Mouse (Mus musculus): ENCODE data around the gene Efna2.

The Efna2 gene

DNA sequence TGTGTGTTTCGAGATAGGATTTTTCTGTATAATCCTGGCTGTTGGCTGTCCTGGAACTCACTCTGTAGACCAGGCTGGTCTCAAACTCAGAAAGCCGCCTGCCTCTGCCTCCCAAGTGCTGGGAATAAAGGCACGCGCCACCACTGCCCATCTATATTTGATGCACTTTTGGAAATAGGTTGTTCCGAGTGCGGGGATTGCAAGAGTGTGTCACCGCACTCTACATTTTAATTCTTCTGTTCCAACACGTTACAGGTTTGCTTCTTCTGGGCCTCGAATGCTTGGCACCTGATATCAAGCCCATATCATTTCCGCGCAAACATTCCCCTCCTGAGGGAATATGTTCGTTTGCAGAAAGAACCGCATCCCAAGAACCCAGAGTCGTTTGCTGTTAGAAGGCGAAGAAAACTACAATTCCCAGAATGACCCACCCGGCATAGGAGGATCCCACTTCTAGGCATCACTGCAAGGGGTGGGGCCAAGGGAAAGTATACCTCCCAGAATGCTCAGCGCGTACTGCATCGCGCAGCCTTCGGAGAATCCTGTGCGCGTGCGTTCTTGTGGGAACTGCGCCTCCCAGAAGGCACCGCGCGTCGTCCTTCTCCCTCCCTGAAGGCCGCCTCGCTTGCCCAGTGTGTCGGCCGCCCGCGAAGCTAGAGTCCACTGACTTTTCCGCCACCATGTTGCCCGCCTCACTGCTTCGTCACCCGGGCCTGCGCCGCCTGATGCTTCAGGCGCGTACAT lies 37.3 kb upstream of the Efna2 start:
- DNase-seq (ENCODE audit: low spot score in 2 of 2) = peak; percentile 67 to 89

DNA sequence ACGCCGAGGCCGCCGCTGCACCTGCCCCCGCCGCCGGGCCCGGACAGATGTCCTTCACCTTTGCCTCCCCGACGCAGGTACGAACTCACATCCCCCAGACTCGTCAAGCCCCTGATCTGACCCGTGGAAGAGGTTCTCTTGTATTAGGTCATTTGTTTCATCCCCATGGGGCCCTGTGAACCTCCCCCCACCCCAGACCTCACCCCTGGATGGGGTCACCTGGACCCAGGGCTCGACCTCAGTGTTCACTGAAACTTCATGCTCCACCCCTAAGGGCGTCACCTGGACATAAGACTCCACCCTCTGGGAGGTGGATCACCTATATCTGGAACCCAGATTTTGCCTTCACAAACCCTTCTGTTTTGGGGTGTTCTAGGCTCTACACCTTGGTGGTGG lies 36.8 kb upstream of the Efna2 start:
- DNase-seq (ENCODE audit: low spot score in 2 of 2) = no peak

DNA sequence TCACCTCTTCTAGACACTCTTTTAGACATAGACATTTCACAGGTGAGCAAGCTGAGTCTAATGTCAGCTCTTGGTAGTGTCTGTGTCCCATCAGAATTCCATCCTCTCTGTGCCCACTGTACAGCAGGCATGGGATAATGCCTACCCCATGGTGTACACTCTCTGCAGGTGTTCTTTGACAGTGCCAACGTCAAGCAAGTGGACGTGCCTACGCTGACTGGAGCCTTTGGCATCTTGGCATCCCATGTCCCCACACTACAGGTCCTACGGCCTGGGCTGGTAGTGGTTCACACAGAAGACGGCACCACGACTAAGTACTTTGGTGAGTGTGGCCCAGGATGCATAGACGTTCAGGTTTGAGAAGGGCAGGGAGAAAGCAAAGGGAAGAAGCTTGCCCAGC lies 35.6 kb upstream of the Efna2 start:
- no peak for DNase-seq (ENCODE audit: low spot score in 2 of 2)

DNA sequence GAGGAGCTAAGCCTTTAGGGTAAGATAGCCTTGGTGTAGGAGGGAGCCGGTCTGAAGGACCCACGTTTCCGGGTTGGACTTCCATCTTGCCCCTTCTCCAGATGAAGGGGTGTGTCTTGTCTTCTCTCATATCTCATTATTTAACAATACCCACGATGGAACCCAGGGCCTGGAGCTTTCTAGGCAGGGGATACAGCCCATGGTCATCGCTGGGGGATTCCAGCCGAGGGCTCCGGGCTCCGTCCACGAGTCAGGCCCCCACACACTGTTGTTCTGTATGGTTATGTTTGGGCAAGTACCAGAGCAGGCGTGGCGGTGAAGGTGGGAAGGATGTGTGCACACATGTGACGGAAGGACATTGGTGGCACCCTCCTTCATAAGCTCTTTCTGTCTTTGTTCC lies 35.1 kb upstream of the Efna2 start:
- DNase-seq (ENCODE audit: low spot score in 2 of 2) = no peak

DNA sequence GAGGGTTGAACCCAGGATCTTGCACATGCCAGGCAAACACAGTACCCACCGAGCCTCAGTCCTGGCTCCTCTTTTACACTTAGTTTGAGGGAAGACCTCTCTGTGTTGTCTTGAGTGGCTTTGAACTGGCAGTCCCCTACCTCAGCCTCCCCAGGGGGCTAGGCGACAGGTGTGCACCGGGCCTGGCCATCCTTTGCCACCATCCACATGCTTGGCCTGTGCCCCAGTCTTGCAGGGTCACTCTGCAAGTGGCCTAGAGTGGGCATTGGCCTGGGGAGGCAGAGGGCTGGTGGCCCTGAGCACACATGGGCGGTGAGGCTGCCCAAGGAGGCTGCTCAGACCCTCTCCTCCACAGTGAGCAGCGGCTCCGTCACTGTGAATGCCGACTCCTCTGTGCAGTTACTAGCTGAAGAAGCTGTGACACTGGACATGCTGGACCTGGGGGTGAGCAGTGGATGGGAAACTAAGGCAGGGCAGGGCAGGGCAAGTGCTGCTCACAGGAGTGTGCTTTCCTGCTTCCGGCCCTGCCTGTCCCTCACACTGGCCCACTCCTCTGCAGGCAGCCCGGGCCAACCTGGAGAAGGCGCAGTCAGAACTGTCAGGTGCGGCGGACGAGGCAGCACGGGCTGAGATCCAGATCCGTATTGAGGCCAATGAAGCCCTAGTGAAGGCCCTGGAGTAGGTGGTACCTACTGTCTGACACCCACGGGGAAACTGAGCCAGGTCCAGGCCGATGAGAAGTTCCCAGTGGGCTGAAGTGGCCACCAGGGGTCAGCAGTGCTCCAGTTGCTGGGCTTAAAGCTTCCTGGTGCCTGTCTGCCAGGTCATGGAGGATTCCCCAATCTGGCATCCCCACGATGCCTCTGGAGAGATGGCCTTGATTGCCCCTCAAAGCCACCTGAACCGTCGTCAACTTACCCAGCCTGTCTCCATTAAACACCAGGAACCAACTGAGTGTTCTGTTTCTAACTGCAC lies 34.1 kb upstream of the Efna2 start:
- peak in 1 of 2 experiments; percentile 82 for DNase-seq (ENCODE audit: low spot score in 2 of 2)

DNA sequence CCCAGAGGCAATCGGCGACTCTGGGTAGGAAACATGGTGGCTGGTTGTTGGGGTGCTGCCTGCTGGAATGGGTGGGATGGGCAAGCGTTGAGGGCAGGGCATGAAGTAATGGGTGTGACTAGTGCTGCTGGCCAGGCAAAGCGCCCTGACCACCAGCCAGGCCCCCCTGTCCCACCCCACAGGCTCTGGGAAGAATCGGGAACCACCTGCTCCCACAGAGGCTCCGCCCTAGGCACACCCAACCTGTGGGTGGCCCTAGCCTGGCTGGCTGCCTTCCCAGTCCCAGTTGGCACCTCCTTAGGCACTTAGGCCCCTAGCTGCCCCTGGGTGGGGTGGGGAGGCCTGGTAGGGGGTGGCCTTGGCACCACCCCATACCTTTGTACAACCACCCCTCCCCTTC lies 33.4 kb upstream of the Efna2 start:
- no peak for DNase-seq (ENCODE audit: low spot score in 2 of 2)

DNA sequence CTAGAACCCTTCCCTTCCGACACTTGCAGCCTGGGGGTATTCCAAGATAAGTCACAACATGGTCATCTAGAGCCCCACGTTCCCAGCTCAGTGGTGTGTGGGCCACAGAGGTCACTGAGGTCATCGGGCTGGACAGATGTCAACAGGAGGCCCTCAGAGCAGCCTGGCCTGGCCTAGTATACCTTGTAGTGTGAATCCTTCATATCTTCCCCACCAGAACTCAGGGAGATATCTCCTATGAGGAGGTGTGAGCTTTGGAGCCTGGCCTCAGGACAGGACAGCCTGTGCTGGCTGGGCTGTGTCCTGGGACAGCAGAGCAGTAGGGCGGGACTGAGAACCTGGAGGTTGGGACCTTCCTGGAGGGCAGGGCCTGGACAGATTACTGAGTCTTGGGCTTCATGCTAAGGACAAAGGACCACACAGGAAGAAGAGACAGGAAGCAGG lies 32.7 kb upstream of the Efna2 start:
- DNase-seq (ENCODE audit: low spot score in 2 of 2) = no peak

DNA sequence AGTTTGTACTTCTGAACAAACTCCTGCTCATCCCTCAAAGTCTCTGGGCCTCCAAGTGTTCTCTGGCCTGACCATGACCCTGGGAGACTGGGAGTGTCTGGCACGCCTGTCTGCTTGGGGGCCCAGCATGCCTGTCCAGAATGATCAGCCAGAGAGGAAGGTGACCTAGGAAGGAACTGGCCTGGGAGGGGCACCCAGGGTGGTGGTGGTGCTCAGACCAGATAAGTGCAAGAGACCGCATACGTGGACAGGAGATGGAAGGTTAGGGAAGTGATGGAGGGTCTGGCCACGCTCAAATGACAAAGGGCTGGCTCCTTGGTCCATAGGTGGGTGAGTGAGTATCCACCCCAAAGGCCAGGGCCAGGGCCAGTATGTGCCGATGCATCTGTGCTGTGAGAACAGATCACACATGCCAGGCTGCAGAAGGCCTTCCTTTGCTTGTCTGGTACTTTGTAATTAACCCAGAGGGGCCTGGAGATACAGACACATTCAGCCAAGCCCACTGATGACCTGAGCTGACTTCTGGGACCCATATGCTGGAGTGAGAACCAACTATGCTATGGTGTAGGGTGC lies 32.0 kb upstream of the Efna2 start:
- DNase-seq (ENCODE audit: low spot score in 2 of 2) = no peak

DNA sequence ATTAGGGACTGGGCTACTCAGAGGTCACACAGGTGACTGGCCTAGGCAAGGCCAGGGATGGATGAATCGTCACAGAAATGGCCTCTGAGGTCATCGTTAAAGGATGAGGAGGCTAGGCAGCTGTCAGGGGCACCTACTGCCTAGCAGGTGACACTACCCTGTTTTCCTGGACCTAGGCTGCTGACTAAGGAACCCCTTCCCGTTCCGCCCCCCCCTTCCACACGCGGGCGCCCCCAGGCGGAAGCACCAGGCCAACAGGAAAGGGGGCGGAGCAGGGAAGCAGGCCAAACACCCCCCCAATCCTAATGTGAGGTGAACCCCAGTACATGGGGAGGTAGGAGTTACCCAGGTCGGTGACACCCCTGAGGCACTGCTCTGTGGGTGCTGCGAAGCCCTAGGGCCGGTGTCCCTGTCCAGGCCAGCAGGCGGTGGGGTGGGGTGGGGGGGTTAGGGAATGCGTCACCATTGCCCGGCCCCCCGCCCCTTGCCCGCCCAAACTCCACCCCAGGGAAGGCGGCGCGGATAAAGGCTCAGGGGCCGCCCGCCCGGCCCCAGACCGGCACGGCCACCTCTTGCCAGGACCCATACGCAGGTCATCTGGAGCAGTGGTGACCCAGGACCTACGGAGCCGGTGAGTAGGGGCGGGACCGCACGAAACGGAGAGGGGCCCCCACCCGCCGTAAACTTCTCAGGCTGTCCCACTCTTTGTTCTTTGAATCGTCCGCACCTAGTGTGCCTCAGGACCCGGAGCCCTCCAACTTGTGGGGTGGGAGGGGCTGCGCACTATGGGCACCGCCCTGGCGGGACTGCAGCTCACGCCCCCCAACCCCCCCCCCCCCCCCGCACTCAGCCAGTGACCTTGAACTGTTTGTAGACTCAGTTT lies 31.3 kb upstream of the Efna2 start, which contains the start of gene Midn:
TSS of gene Midn (plus strand) at position 554 of the 883 bp plus-strand sequence.
- DNase-seq (ENCODE audit: low spot score in 2 of 2) = peak in 1 of 2 experiments; percentile 69

DNA sequence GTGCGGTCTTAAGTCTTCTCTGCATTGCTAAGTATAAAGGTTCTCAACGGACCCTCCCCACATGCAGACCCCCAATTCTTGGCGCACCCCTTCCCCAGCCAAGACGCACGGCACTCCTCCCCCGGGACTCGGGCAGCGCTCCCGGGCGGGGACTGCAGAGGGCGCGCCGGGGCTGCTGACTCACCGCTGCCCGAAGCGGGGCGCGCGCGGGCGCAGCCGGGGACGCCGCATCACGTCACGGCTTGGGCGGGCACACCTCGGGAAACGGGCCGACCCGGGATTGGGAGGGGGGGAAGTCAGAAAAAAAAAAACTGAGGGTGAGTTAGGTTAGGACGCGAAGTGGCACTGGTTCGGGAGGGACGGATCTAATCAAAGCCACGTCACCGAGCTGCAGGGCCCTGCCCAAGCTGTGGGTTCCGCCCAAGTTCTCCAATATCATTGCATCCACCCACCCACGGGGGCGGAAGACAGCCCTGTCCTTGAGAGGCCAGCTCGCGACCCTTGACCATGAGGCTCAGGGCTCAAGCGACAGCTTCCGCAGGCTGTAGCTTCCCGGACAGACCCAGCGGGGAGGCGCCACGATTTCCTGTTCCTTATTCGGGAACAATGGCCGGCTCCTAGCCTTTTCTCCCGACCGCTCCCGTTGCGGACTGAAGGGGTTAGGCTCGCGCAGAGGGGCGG lies 30.5 kb upstream of the Efna2 start:
- DNase-seq (ENCODE audit: low spot score in 2 of 2) = peak; percentile 84 to 96

DNA sequence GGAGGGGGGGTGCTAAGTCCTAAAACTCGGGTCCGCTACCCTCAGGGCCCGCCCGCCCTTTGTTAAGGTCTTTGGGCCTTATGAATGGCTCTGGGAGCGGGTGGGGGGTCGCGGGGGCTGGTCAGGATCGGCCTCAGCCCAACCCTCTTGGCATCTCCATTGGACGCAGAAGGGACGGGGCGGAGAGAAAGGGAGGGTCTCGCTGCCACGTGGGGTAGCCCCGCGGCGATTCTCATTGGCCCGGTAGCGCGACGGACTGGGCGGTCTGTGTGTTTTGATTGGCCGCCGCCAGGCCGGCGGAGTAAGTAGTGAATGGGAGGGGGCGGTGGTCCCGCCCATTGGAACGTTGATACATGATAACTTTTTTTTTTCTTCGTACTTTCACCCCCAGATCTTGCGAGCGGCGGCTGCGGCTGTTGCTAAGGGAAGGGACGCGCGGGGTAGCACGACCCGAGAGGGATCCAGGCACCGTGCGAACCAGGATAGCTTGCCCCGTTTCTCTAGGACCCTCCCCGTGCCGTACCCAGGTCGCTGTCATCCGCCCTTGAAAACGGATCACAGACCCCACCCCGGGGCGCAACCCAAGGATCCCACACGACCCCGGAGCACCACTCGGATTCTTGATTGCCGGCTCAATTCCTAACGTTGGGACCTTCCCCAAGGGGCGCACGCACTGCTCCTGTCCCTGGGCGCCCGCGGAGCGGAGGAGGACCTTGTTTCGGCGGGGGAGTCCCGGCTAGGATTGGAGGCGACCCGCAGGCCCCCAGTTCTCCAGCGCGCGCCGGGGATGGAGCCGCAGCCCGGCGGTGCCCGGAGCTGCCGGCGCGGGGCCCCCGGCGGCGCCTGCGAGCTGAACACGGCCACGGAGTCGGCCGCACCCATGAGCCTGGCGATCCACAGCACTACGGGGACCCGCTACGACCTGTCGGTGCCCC lies 29.7 kb upstream of the Efna2 start:
- peak; percentile 97 to 98 for DNase-seq (ENCODE audit: low spot score in 2 of 2)

DNA sequence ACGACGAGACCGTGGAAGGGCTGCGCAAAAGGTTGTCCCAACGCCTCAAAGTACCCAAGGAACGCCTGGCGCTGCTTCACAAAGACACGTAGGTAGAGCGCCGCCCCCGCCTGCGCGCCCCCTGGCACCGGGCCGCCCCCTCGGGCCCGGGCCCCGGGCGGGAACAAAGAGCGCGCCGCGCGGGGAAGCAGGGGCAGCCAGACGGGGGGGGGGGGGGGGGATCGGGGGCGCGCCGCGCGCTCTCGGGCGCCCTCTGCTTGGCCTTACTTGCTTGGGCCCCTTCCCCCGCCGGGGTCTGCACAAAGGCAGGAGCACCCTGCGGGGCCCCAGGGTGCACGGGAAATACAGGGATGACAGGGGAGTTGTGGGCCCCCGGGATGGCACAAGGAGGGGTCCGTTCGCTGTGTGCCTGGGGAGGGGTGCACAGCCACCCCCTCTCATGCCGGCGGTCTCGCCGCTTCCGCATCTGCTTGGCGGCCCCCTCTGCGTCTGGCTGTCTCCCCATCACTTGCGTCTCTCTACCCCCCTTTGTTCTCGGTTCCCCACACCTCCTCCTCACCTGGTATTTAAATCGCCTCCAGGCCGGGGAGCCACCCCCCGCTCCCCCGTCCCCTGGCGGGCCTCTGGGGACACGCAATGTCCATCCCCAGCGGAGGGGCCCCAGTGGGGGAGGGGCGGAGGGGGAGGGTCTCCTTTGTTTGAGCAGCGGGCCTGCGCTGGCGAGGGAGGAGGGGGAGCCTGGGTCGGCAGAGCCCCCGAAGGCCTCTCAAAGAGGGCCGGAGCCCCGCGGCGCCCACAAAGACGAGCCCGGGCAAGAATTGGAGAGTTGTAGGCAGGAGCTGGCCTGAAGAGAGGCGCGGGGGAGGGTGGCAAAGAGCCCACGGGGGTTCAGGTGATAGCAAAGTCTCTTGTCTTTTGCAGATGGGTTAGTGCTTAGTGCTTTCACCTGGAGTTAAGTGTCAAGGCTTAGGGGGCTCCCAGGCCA lies 28.8 kb upstream of the Efna2 start:
- peak in 1 of 2 experiments; percentile 75 for DNase-seq (ENCODE audit: low spot score in 2 of 2)

DNA sequence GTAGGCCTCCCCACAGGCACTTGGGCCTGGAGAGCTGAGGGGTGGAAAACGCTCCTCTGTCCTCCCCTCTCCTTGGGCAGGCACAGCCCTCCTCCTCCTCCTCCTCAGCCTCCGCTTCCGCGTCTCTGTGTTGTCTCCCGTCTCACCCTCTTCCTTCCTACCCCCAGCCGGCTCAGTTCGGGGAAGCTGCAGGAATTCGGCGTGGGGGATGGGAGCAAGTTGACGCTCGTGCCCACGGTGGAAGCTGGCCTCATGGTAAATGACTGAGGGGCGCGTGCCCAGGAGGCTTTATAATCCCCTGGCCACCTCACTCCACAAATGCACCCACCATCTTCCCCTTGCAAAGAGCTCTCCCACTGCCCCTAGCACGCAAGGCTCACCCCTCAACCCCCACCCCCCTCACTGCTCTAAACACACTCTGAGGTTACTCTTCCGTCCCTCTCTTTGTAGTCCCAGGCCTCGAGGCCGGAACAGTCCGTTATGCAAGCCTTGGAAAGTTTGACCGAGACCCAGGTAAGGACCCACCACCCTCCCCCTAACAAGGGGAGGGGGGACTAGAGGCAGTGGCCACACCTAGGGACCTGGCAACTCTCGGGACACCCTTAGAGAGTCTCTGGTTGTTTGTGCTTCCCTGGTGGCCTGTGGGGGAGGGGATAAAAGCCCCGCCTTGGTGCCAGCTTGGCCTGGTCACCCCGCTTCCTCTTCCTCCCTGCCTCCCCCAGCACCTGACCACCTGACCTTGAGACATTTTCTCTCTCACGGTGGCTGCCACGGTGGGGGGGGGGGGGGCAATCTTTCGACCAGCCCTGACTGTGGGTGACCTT lies 27.9 kb upstream of the Efna2 start:
- peak in 1 of 2 experiments; percentile 57 for DNase-seq (ENCODE audit: low spot score in 2 of 2)

DNA sequence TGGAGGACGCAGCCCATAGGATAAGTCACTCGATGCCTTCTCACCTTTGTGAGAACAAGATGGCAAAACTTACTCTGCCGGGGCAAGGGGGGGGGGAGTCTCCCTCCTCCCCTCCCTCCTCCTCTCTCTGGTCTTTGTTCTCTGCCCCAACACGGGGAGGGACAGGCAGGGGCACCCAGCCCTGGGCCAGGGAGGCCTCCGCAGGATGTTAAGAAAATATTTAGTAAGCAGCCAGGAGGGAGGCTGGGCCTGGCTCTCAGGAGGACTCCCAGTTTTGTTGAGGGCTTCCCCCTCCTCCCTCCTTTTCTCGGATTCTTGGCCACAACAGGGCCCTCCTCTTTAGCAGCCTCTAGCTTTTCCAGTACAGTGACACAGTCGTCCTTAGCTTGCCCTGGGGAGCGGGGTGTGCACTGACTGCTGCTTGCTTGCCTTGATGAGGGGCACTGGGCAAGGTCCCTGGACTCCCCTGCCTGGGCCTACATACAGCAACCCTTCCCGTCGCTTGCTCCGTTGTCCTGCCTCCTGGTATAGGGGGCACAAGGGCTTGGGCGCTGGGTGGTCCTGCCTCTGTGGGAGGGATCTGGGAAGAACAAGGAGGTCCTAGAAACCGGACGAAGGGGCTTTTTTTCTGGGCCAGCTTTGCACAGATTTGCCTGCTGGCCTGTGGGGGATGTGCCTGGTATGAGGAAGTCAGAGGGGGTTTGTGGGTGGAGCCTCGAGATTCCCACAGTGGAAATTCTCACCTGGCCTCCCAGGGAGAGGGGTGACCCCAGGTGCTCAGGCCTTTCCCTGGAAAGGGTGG lies 27.0 kb upstream of the Efna2 start:
- no peak for DNase-seq (ENCODE audit: low spot score in 2 of 2)

DNA sequence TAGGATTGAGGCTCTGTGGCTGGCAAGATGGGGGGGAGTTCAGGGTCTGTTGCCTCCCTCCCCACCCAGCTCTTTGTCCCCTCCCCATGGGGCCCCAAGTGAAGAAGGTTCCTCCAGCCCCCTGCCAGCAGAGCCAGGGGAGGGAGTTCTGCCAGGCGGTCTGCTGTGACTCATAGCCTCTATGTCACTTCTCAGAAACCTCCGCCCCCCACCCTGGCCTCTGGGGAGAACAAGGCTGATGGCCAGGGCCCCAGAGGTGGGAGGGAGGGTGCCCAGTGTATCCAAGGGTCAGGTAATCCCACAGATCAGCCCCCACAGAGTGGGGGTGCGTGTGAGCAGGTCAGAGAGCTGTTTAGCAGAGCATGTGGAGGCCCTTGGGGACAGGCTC lies 26.4 kb upstream of the Efna2 start:
- DNase-seq (ENCODE audit: low spot score in 2 of 2) = no peak

DNA sequence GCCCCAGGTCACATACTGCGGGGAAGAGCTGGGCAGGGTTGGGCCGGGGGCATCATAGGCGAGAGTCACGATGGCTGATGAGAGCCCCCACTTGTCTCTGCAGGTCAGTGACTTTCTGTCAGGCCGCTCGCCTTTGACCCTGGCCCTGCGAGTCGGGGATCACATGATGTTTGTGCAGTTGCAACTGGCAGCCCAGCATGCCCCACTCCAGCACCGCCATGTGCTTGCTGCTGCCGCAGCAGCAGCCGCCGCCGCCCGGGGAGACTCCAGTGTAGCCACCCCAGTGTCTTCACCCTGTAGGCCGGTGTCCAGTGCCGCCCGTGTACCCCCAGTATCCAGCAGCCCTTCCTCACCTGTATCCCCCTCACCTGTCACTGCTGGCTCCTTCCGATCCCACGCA lies 25.6 kb upstream of the Efna2 start:
- no peak for DNase-seq (ENCODE audit: low spot score in 2 of 2)

DNA sequence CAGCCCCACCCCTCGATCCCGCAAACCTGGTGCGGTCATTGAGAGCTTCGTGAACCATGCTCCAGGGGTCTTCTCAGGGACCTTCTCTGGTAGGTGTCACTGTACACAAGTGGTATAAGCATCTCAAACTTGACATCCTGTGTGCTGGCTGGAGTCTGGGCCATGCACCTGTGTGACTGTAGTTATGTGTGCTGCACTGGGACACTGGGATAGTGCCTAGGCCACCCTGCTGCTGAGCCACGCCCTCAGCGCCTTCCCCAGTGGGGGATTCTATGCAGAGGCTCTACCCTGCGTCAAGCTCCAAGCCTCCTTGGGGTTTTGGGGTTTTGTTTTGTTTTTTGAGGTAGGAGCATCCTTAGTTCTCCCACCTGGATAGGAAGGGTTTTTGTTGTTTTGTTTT lies 24.9 kb upstream of the Efna2 start:
- DNase-seq (ENCODE audit: low spot score in 2 of 2) = no peak

Measured in cerebellum, postnatal 4 days (tissue).